Comparison of ENCODE assay signal across 8 mouse cellular contexts in the genomic region with DNA sequence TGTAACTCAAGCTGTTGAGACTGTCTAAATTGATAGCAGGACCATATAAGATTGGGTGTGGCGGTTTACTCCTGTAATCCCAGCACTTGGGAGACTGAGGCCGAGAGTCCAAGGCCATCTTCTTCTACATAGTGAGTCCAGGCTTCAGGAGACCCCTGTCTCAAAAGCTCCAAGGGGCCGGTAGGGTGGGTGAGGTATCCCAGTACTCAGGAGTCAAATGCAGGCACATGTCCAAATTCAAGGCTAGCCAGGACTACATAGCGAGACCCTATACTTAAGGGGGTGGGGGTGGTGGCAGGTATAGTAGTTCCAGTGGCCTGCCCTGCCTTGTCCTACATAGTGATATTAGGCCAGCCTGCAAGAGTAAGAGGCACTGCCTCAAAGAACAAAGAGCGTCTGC. TPM values are rescaled to one million over a fixed set of nuclear protein-coding genes. Genes with fewer than 3 reads are reported as not detected.
DNase-seq lines count a peak whose midpoint lies in the region; ATAC-seq and TF ChIP-seq lines count a peak whose summit lies in the region.

No protein-coding gene starts in this region.

- H3K9me3 ChIP-seq in forebrain, embryonic 12.5 days: no peaks in the 10 kb centered on the region
- no peaks in the 10 kb centered on the region for H3K9me3 ChIP-seq in limb, embryonic 15.5 days

- peak overlapping the region; percentile 48 for H3ac ChIP-seq in C2C12 (ENCODE audit: control insufficient read depth, insufficient read length, low read depth)

- H3K4me2 ChIP-seq in forebrain, embryonic 12.5 days: peak overlapping the region; percentile 63
- H3K4me2 ChIP-seq in limb, embryonic 15.5 days: peak overlapping the region; percentile 53

- peak overlapping the region; percentile 98 for H3K9ac ChIP-seq in forebrain, embryonic 12.5 days
- H3K9ac ChIP-seq in limb, embryonic 15.5 days: no peak overlapping the region

- intact Hi-C loops in gastrocnemius, adult 2 months (cut with DNase I): loop anchor here (5.0 kb wide), 2 partner anchors 42 to 57 kb away; partner anchors contain the start of genes Ftsj3, Psmc5 and Smarcd2
- intact Hi-C loops in gastrocnemius, postnatal 36 days (cut with DNase I): no loop called here

- H3K27me3 ChIP-seq in C2C12 (ENCODE audit: control insufficient read depth, insufficient read depth, insufficient read length): no peaks in the 10 kb centered on the region
- H3K27me3 ChIP-seq in forebrain, embryonic 12.5 days: no peaks in the 10 kb centered on the region
- H3K27me3 ChIP-seq in limb, embryonic 15.5 days: no peaks in the 10 kb centered on the region

- H3K79me2 ChIP-seq in C2C12 (ENCODE audit: control insufficient read depth, insufficient read depth): peaks cover 85% of the 10 kb centered on the region

- WGBS in forebrain, embryonic 12.5 days: 91% methylated on average over 5 of the region's 5 CpGs
- 89% methylated on average over 5 of the region's 5 CpGs for WGBS in limb, embryonic 15.5 days

- peaks cover 43% of the 10 kb centered on the region for H3K36me3 ChIP-seq in C2C12 (ENCODE audit: control insufficient read depth, insufficient read depth)
- peaks cover 32% of the 10 kb centered on the region for H3K36me3 ChIP-seq in forebrain, embryonic 12.5 days (replicated peaks)
- peaks cover 33% of the 10 kb centered on the region for H3K36me3 ChIP-seq in limb, embryonic 15.5 days

- ATAC-seq in forebrain, embryonic 12.5 days (ENCODE audit: low FRiP score): no peak
- ATAC-seq in limb, embryonic 15.5 days (ENCODE audit: insufficient number of reproducible peaks, low FRiP score, low TSS enrichment, low read depth): no peak

- no peak for DNase-seq in gastrocnemius, adult 2 months
- DNase-seq in gastrocnemius, postnatal 36 days: no peak
- DNase-seq in right cerebral cortex, adult 2 months (ENCODE audit: low spot score in 2 of 2): no peak
- DNase-seq in retina, postnatal 1 day: no peak
- DNase-seq in kidney, adult 8-10 months: no peak

- peak overlapping the region; percentile 94 for H3K4me3 ChIP-seq in gastrocnemius, adult 2 months
- peak overlapping the region; percentile 99 for H3K4me3 ChIP-seq in C2C12 (ENCODE audit: insufficient read depth, poor library complexity, severe bottlenecking)
- peak overlapping the region; percentile 96 for H3K4me3 ChIP-seq in forebrain, embryonic 12.5 days (replicated peaks)
- peak overlapping the region; percentile 99 for H3K4me3 ChIP-seq in limb, embryonic 15.5 days

- no peak for TF ChIP-seq CTCF in gastrocnemius, adult 2 months (IDR thresholded peaks at IDR 0.05)
- TF ChIP-seq CTCF in C2C12 (IDR thresholded peaks at IDR 0.05; ENCODE audit: control insufficient read depth, insufficient read depth, insufficient read length): no peak

- no peak overlapping the region; the same call in 1 of the 2 replicates for H3K27ac ChIP-seq in gastrocnemius, adult 2 months
- H3K27ac ChIP-seq in forebrain, embryonic 12.5 days: no peak overlapping the region
- no peak overlapping the region for H3K27ac ChIP-seq in limb, embryonic 15.5 days

- H3K79me3 ChIP-seq in C2C12 (ENCODE audit: low read depth): peaks cover 66% of the 10 kb centered on the region

- H3K4me1 ChIP-seq in forebrain, embryonic 12.5 days: peaks cover 26% of the 10 kb centered on the region
- H3K4me1 ChIP-seq in limb, embryonic 15.5 days: peaks cover 23% of the 10 kb centered on the region

TF ChIP-seq in C2C12, 6 proteins besides CTCF, POLR2A, EP300 and RAD21:
- TF ChIP-seq FOSL1 (IDR thresholded peaks at IDR 0.05; ENCODE audit: insufficient read depth, low read length, poor library complexity, severe bottlenecking) (no peak), USF1 (IDR thresholded peaks at IDR 0.05; ENCODE audit: low read depth) (no peak)

RNA-seq across cellular contexts. Expression of gene Ccdc47, which starts 1.3 kb away (rescaled TPM):
- total RNA-seq in gastrocnemius, adult 2 months (2021): 10 to 100 TPM; 68.3 to 78.9 TPM
- total RNA-seq in gastrocnemius, postnatal 36 days (2021): 10 to 100 TPM; 60.0 to 68.3 TPM
- 16.6 TPM for polyA plus RNA-seq in C2C12 (2012; fragmentation: generic; extraction: Trizol)
- 91.9 and 92.1 TPM in 2 replicates for polyA plus RNA-seq in forebrain, embryonic 12.5 days (2016; fragmentation: Nextera tagmentation; extraction: Ambion mirVana)
- 83.6 and 89.9 TPM in 2 replicates for polyA plus RNA-seq in limb, embryonic 15.5 days (2015; fragmentation: Nextera tagmentation; extraction: Ambion mirVana)

RNA-seq across cellular contexts. Expression of gene Ddx42, which starts 1.9 kb away (rescaled TPM):
- total RNA-seq in gastrocnemius, adult 2 months (2021): 10 to 100 TPM; 24.3 to 24.7 TPM
- total RNA-seq in gastrocnemius, postnatal 36 days (2021): 10 to 100 TPM; 19.1 to 22.2 TPM
- 19.5 TPM for polyA plus RNA-seq in C2C12 (2012; fragmentation: generic; extraction: Trizol)
- polyA plus RNA-seq in forebrain, embryonic 12.5 days (2016; fragmentation: Nextera tagmentation; extraction: Ambion mirVana): 122 and 129 TPM in 2 replicates
- polyA plus RNA-seq in limb, embryonic 15.5 days (2015; fragmentation: Nextera tagmentation; extraction: Ambion mirVana): 68.9 and 74.0 TPM in 2 replicates

RNA-seq across cellular contexts. Expression of gene Strada, which starts 12.9 kb away (rescaled TPM):
- 10 to 100 TPM; 10.0 to 10.5 TPM for total RNA-seq in gastrocnemius, adult 2 months (2021)
- 10 to 100 TPM; 10.5 to 10.9 TPM for total RNA-seq in gastrocnemius, postnatal 36 days (2021)
- 21.3 TPM for polyA plus RNA-seq in C2C12 (2012; fragmentation: generic; extraction: Trizol)
- polyA plus RNA-seq in forebrain, embryonic 12.5 days (2016; fragmentation: Nextera tagmentation; extraction: Ambion mirVana): 35.2 and 36.1 TPM in 2 replicates
- polyA plus RNA-seq in limb, embryonic 15.5 days (2015; fragmentation: Nextera tagmentation; extraction: Ambion mirVana): 23.2 and 24.4 TPM in 2 replicates

RNA-seq across cellular contexts. Expression of gene Ftsj3, which starts 41.0 kb away (rescaled TPM):
- total RNA-seq in gastrocnemius, adult 2 months (2021): 10 to 100 TPM; 21.9 to 22.3 TPM
- total RNA-seq in gastrocnemius, postnatal 36 days (2021): 10 to 100 TPM; 15.7 to 22.3 TPM
- 48.7 TPM for polyA plus RNA-seq in C2C12 (2012; fragmentation: generic; extraction: Trizol)
- 63.0 and 69.1 TPM in 2 replicates for polyA plus RNA-seq in forebrain, embryonic 12.5 days (2016; fragmentation: Nextera tagmentation; extraction: Ambion mirVana)
- polyA plus RNA-seq in limb, embryonic 15.5 days (2015; fragmentation: Nextera tagmentation; extraction: Ambion mirVana): 50.8 and 52.7 TPM in 2 replicates

RNA-seq across cellular contexts. Expression of gene Psmc5, which starts 41.1 kb away (rescaled TPM):
- 100 to 1,000 TPM; 121 to 132 TPM for total RNA-seq in gastrocnemius, adult 2 months (2021)
- 100 to 1,000 TPM; 122 to 134 TPM for total RNA-seq in gastrocnemius, postnatal 36 days (2021)
- 289 TPM for polyA plus RNA-seq in C2C12 (2012; fragmentation: generic; extraction: Trizol)
- polyA plus RNA-seq in forebrain, embryonic 12.5 days (2016; fragmentation: Nextera tagmentation; extraction: Ambion mirVana): 334 and 335 TPM in 2 replicates
- polyA plus RNA-seq in limb, embryonic 15.5 days (2015; fragmentation: Nextera tagmentation; extraction: Ambion mirVana): 276 and 309 TPM in 2 replicates
